In genomic region chr17:24528560-24528918, GRCm38 (mm10) we compare ENCODE assay signal across 8 mouse cellular contexts. TPM values are rescaled to one million over a fixed set of nuclear protein-coding genes. Genes with fewer than 3 reads are reported as not detected.
DNase-seq lines count a peak whose midpoint lies in the region; ATAC-seq and TF ChIP-seq lines count a peak whose summit lies in the region.

No protein-coding gene starts in this region.

- no peaks in the 10 kb centered on the region for H3K27me3 ChIP-seq in heart, embryonic 16.5 days (ENCODE audit: control insufficient read depth, insufficient read depth, low read length)
- H3K27me3 ChIP-seq in forebrain, postnatal 0 days (ENCODE audit: insufficient read depth, low read length), result no peaks in the 10 kb centered on the region
- no peaks in the 10 kb centered on the region for H3K27me3 ChIP-seq in midbrain, embryonic 11.5 days (ENCODE audit: control insufficient read depth, insufficient read depth, low read length)

- no peak for DNase-seq in heart, adult 9 months (ENCODE audit: low spot score in 2 of 2)
- no peak for DNase-seq in ES-E14 (ENCODE audit: low read depth, low spot score)
- no peak for DNase-seq in forebrain, postnatal 0 days
- DNase-seq in midbrain, embryonic 11.5 days (ENCODE audit: low spot score, missing footprints), result peak; percentile 87
- no peak for DNase-seq in layer of hippocampus, postnatal 36 days
- DNase-seq in spleen, postnatal 14 days (ENCODE audit: low spot score in 2 of 2), result no peak
- DNase-seq in adrenal gland, adult 18-20 months (ENCODE audit: low spot score in 2 of 2), result no peak

- peak overlapping the region; percentile 85 for H3K27ac ChIP-seq in heart, embryonic 16.5 days (ENCODE audit: low read length)
- peak overlapping the region; percentile 80; the same call in 1 of the 2 replicates for H3K27ac ChIP-seq in ES-E14 (ENCODE audit: insufficient read depth, low read depth, low read length, poor library complexity, severe bottlenecking)
- H3K27ac ChIP-seq in forebrain, postnatal 0 days (ENCODE audit: low read depth, low read length), result peak overlapping the region; percentile 89
- peak overlapping the region; percentile 55 for H3K27ac ChIP-seq in midbrain, embryonic 11.5 days (ENCODE audit: low read depth, low read length)

- peak overlapping the region; percentile 89 for H3K4me2 ChIP-seq in heart, embryonic 16.5 days (ENCODE audit: low read depth, low read length)
- peak overlapping the region; percentile 77 for H3K4me2 ChIP-seq in forebrain, postnatal 0 days (ENCODE audit: low read depth)
- peak overlapping the region; percentile 91 for H3K4me2 ChIP-seq in midbrain, embryonic 11.5 days

- peak overlapping the region; percentile 76 for H3K9ac ChIP-seq in heart, embryonic 16.5 days (ENCODE audit: low read length)
- H3K9ac ChIP-seq in ES-E14 (ENCODE audit: insufficient read depth, low read depth, low read length, poor library complexity, severe bottlenecking), result peak overlapping the region; percentile 95
- H3K9ac ChIP-seq in forebrain, postnatal 0 days, result peak overlapping the region; percentile 65
- peak overlapping the region; percentile 79 for H3K9ac ChIP-seq in midbrain, embryonic 11.5 days (ENCODE audit: low read length)

- no peak for TF ChIP-seq CTCF in forebrain, postnatal 0 days (IDR thresholded peaks at IDR 0.05; ENCODE audit: low read depth)

- H3K4me1 ChIP-seq in heart, embryonic 16.5 days (ENCODE audit: control insufficient read depth, insufficient read depth, low read length), result peaks cover 41% of the 10 kb centered on the region
- H3K4me1 ChIP-seq in ES-E14 (ENCODE audit: control insufficient read depth in 2 of 2, insufficient read depth in 2 of 2, low read length in 2 of 2, poor library complexity in 1 of 2), result peaks cover 0 to 17% of the 10 kb centered on the region in 2 experiments; a peak in 1 of 4 replicates
- peaks cover 35% of the 10 kb centered on the region for H3K4me1 ChIP-seq in forebrain, postnatal 0 days (ENCODE audit: insufficient read depth)
- peaks cover 34% of the 10 kb centered on the region for H3K4me1 ChIP-seq in midbrain, embryonic 11.5 days (ENCODE audit: control insufficient read depth, insufficient read depth, low read length)

- H3K9me3 ChIP-seq in heart, embryonic 16.5 days (replicated peaks; ENCODE audit: control insufficient read depth, low read length), result no peaks in the 10 kb centered on the region
- no peaks in the 10 kb centered on the region for H3K9me3 ChIP-seq in ES-E14 (ENCODE audit: control insufficient read depth, insufficient read depth, low read depth, low read length)
- H3K9me3 ChIP-seq in forebrain, postnatal 0 days (ENCODE audit: low read length), result no peaks in the 10 kb centered on the region
- H3K9me3 ChIP-seq in midbrain, embryonic 11.5 days (ENCODE audit: control insufficient read depth, low read length), result no peaks in the 10 kb centered on the region

- under 1% methylated on average over 8 of the region's 8 CpGs for WGBS in heart, embryonic 16.5 days
- 0% methylated on average over 8 of the region's 8 CpGs for WGBS in forebrain, postnatal 0 days
- under 1% methylated on average over 8 of the region's 8 CpGs for WGBS in midbrain, embryonic 11.5 days

- H3K36me3 ChIP-seq in heart, embryonic 16.5 days (ENCODE audit: control insufficient read depth, insufficient read depth), result no peaks in the 10 kb centered on the region
- H3K36me3 ChIP-seq in ES-E14 (ENCODE audit: control insufficient read depth, insufficient read depth, low read length, poor library complexity, severe bottlenecking), result peaks cover 21% of the 10 kb centered on the region
- peaks cover 14% of the 10 kb centered on the region for H3K36me3 ChIP-seq in forebrain, postnatal 0 days (ENCODE audit: insufficient read depth)
- no peaks in the 10 kb centered on the region for H3K36me3 ChIP-seq in midbrain, embryonic 11.5 days (ENCODE audit: control insufficient read depth, insufficient read depth, low read length)

- in situ Hi-C loops in ES-E14 (cut with MboI; ENCODE audit: low sequenced_read_pairs in 2 of 2, unreplicated experiment in 2 of 2), result no loop called here

- no peak for ATAC-seq in heart, embryonic 16.5 days (replicated peaks; ENCODE audit: extremely low read depth, insufficient read depth, low FRiP score)
- no peak for ATAC-seq in forebrain, postnatal 0 days
- ATAC-seq in midbrain, embryonic 11.5 days (ENCODE audit: low FRiP score), result no peak

- H3K4me3 ChIP-seq in heart, embryonic 16.5 days (ENCODE audit: low read length), result peak overlapping the region; percentile 78
- H3K4me3 ChIP-seq in ES-E14 (ENCODE audit: insufficient read depth in 1 of 2, low read depth in 1 of 2, low read length in 2 of 2, poor library complexity in 1 of 2, severe bottlenecking in 1 of 2), result peak overlapping the region; percentile 94 to 97
- peak overlapping the region; percentile 63 for H3K4me3 ChIP-seq in forebrain, postnatal 0 days (ENCODE audit: low read depth, low read length)
- H3K4me3 ChIP-seq in midbrain, embryonic 11.5 days (ENCODE audit: low read depth, low read length), result peak overlapping the region; percentile 61

TF ChIP-seq in ES-E14, 5 proteins besides CTCF, POLR2A, EP300 and RAD21:
- no peak for TF ChIP-seq ZC3H11A (IDR thresholded peaks at IDR 0.05; ENCODE audit: borderline replicate concordance, low read depth, low read length)
- TF ChIP-seq MAFK (IDR thresholded peaks at IDR 0.05; ENCODE audit: insufficient read depth, low read depth, low read length), result no peak
- TF ChIP-seq CHD2 (IDR thresholded peaks at IDR 0.05; ENCODE audit: low read depth, low read length), result no peak
- no peak for TF ChIP-seq HCFC1 (IDR thresholded peaks at IDR 0.05; ENCODE audit: borderline replicate concordance, insufficient read depth, low read length)
- TF ChIP-seq ZNF384 (IDR thresholded peaks at IDR 0.05; ENCODE audit: low read depth, low read length), result no peak

RNA-seq across cellular contexts. Expression of gene Traf7, which starts 0.8 kb away (rescaled TPM):
- 77.6 and 80.7 TPM in 2 replicates for polyA plus RNA-seq in heart, embryonic 16.5 days (2015; fragmentation: Nextera tagmentation; extraction: Ambion mirVana)
- 149 and 228 TPM in 2 replicates for total RNA-seq in ES-E14 (2012; rRNA removed)
- 145 and 168 TPM in 2 replicates for total RNA-seq in forebrain, postnatal 0 days (2014; rRNA removed)
- polyA plus RNA-seq in forebrain, postnatal 0 days (2015; fragmentation: Nextera tagmentation; extraction: Ambion mirVana), result 81.4 and 82.0 TPM in 2 replicates
- polyA plus RNA-seq in midbrain, embryonic 11.5 days (2014; fragmentation: Nextera tagmentation; extraction: Ambion mirVana), result 67.1 and 80.8 TPM in 2 replicates
- total RNA-seq in layer of hippocampus, postnatal 36 days (2021), result 10 to 100 TPM; 86.7 to 95.1 TPM
- total RNA-seq in adrenal gland, adult 18-20 months (2021), result 100 to 1,000 TPM; 101 to 105 TPM

RNA-seq across cellular contexts. Expression of gene Rab26, which starts 5.5 kb away (rescaled TPM):
- 0.87 and 0.92 TPM in 2 replicates for polyA plus RNA-seq in heart, embryonic 16.5 days (2015; fragmentation: Nextera tagmentation; extraction: Ambion mirVana)
- total RNA-seq in ES-E14 (2012; rRNA removed), result 2.8 and 7.4 TPM in 2 replicates
- total RNA-seq in forebrain, postnatal 0 days (2014; rRNA removed), result 5.0 and 7.1 TPM in 2 replicates
- 10.1 and 12.4 TPM in 2 replicates for polyA plus RNA-seq in forebrain, postnatal 0 days (2015; fragmentation: Nextera tagmentation; extraction: Ambion mirVana)
- 1.8 and 2.2 TPM in 2 replicates for polyA plus RNA-seq in midbrain, embryonic 11.5 days (2014; fragmentation: Nextera tagmentation; extraction: Ambion mirVana)
- 10 to 100 TPM; 72.9 to 76.8 TPM for total RNA-seq in layer of hippocampus, postnatal 36 days (2021)
- 1 to 10 TPM; 1.5 to 2.0 TPM for total RNA-seq in adrenal gland, adult 18-20 months (2021)

RNA-seq across cellular contexts. Expression of gene Pkd1, which starts 21.1 kb away (rescaled TPM):
- polyA plus RNA-seq in heart, embryonic 16.5 days (2015; fragmentation: Nextera tagmentation; extraction: Ambion mirVana), result 17.6 and 18.4 TPM in 2 replicates
- 27.8 and 35.9 TPM in 2 replicates for total RNA-seq in ES-E14 (2012; rRNA removed)
- 48.9 and 58.8 TPM in 2 replicates for total RNA-seq in forebrain, postnatal 0 days (2014; rRNA removed)
- polyA plus RNA-seq in forebrain, postnatal 0 days (2015; fragmentation: Nextera tagmentation; extraction: Ambion mirVana), result 4.9 and 8.9 TPM in 2 replicates
- polyA plus RNA-seq in midbrain, embryonic 11.5 days (2014; fragmentation: Nextera tagmentation; extraction: Ambion mirVana), result 11.9 and 18.5 TPM in 2 replicates
- total RNA-seq in layer of hippocampus, postnatal 36 days (2021), result 10 to 100 TPM; 84.9 to 95.3 TPM
- total RNA-seq in adrenal gland, adult 18-20 months (2021), result 10 to 100 TPM; 37.9 to 38.2 TPM

RNA-seq across cellular contexts. Expression of gene Caskin1, which starts 40.1 kb away (rescaled TPM):
- polyA plus RNA-seq in heart, embryonic 16.5 days (2015; fragmentation: Nextera tagmentation; extraction: Ambion mirVana), result 0.24 and 0.52 TPM in 2 replicates
- total RNA-seq in ES-E14 (2012; rRNA removed), result 1.8 and 2.0 TPM in 2 replicates
- 90.0 and 113 TPM in 2 replicates for total RNA-seq in forebrain, postnatal 0 days (2014; rRNA removed)
- polyA plus RNA-seq in forebrain, postnatal 0 days (2015; fragmentation: Nextera tagmentation; extraction: Ambion mirVana), result 14.9 and 25.3 TPM in 2 replicates
- polyA plus RNA-seq in midbrain, embryonic 11.5 days (2014; fragmentation: Nextera tagmentation; extraction: Ambion mirVana), result 5.5 and 6.2 TPM in 2 replicates
- 100 to 1,000 TPM; 158 to 160 TPM for total RNA-seq in layer of hippocampus, postnatal 36 days (2021)
- 10 to 100 TPM; 16.0 to 31.5 TPM for total RNA-seq in adrenal gland, adult 18-20 months (2021)

RNA-seq across cellular contexts. Expression of gene Mlst8, which starts 49.7 kb away (rescaled TPM):
- polyA plus RNA-seq in heart, embryonic 16.5 days (2015; fragmentation: Nextera tagmentation; extraction: Ambion mirVana), result 18.7 and 19.5 TPM in 2 replicates
- 24.2 and 32.8 TPM in 2 replicates for total RNA-seq in ES-E14 (2012; rRNA removed)
- total RNA-seq in forebrain, postnatal 0 days (2014; rRNA removed), result 36.5 and 45.5 TPM in 2 replicates
- polyA plus RNA-seq in forebrain, postnatal 0 days (2015; fragmentation: Nextera tagmentation; extraction: Ambion mirVana), result 23.9 and 28.2 TPM in 2 replicates
- polyA plus RNA-seq in midbrain, embryonic 11.5 days (2014; fragmentation: Nextera tagmentation; extraction: Ambion mirVana), result 28.9 and 30.3 TPM in 2 replicates
- total RNA-seq in layer of hippocampus, postnatal 36 days (2021), result 10 to 100 TPM; 40.7 to 45.0 TPM
- total RNA-seq in adrenal gland, adult 18-20 months (2021), result 10 to 100 TPM; 24.6 to 26.5 TPM
